Mouse (Mus musculus): ENCODE data around the gene Hs2st1. TPM values are rescaled to one million over a fixed set of nuclear protein-coding genes. Genes with fewer than 3 reads are reported as not detected.

Hs2st1 gene
- total and polyA plus RNA-seq, 3 experiments: 17.6 to 36.4 (median 29.7) TPM

DNA sequence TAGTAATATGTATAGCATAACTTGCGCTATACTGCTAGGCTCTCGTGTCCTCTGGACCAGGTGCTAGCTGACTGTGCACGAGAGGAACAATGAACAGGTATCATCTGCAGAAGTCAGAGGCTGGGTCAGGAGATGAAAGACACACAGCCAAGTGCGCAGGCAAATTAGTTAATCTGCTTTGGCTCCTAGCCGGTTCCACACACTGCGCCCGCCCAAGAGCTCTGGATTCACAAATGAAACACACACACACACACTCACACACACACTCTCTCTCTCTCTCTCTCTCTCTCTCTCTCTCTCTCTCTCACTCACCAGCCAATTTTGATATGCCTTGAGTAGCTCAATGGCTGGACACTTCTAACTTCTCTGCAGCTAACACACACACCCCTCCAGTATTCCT lies 42.1 kb downstream of the Hs2st1 start:
- Histone ChIP-seq H3K9me3 (replicated peaks; ENCODE audit: low read length) (no peaks in the 10 kb centered on the region), H3K79me2 (replicated peaks; ENCODE audit: control insufficient read depth, extremely low read depth, insufficient read depth, poor library complexity, severe bottlenecking) (peaks cover 4% of the 10 kb centered on the region; the same call in 1 of the 2 replicates), H3K9ac (ENCODE audit: insufficient read depth, low read depth) (no peak overlapping the region), H3K27me3 (replicated peaks) (no peaks in the 10 kb centered on the region), H3K36me3 (replicated peaks in 1 of 2; ENCODE audit: control insufficient read depth in 1 of 2, insufficient read depth in 1 of 2, low read length in 1 of 2) (peaks cover 0 to 9% of the 10 kb centered on the region in 2 experiments), H3K4me2 (ENCODE audit: insufficient read depth, low read depth, poor library complexity, severe bottlenecking) (no peak overlapping the region), H3K4me1 (ENCODE audit: control insufficient read depth in 1 of 2, insufficient read depth in 2 of 2) (peaks cover 2 to 31% of the 10 kb centered on the region in 2 experiments; a peak in 3 of 4 replicates), H3K4me3 (replicated peaks in 1 of 3; ENCODE audit: low read depth in 2 of 3, low read length in 2 of 3, poor library complexity in 1 of 3) (no peak overlapping the region), H3K27ac (ENCODE audit: insufficient read depth, low read depth) (no peak overlapping the region)
- no peak for TF ChIP-seq HCFC1 (IDR thresholded peaks at IDR 0.05; ENCODE audit: low read depth, low read length)
- no peak for TF ChIP-seq JUN (IDR thresholded peaks at IDR 0.05; ENCODE audit: insufficient read depth, low read depth, low read length)
- no peak for DNase-seq (ENCODE audit: extremely low read depth)
- in situ Hi-C loops (cut with MboI; ENCODE audit: low pct_ligation_motif_present, low pct_unique_long_range_greater_than_20kb, low sequenced_read_pairs) (no loop called here), dilution Hi-C loops (cut with MboI; ENCODE audit: extremely low pct_ligation_motif_present, extremely low pct_unique_long_range_greater_than_20kb, low sequenced_read_pairs) (no loop called here)

DNA sequence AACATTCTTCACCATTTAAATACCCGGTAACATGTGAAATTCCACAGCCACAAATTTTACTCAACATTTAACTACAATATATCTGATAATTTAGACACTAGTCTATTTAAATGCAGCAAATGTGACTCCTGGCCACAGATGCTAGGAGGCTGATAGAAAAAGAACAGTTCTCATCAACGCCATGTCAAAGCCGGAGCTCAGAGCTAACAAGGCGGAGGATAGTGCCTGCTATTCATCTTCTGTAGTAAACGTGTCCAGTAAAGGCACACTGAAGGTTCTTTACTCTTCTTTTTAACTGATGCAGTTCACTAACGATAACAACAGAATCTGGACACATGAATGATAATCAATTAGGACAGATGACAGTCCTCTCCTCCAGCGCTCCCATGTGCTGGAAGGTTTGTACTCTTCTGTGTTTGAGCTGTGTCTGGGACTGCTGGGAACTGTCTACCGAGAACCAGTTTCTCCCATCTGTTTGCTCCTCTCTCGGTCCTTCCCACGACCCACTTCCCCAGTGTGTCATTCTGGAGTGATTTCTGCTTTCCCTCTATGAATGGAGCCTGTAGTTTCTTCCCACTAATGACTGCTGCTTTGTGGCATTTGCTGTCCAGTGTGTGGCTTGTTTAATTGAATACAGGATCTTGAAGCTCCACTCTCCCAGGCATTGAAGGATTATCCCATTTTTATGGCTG lies 50.3 kb downstream of the Hs2st1 start:
- H3K36me3 ChIP-seq (replicated peaks in 1 of 2; ENCODE audit: control insufficient read depth in 1 of 2, insufficient read depth in 1 of 2, low read length in 1 of 2): peaks cover 0 to 30% of the 10 kb centered on the region in 2 experiments
- H3K27me3 ChIP-seq (replicated peaks): no peaks in the 10 kb centered on the region
- no peak for TF ChIP-seq POLR2A (IDR thresholded peaks at IDR 0.05; ENCODE audit: low read depth, low read length)
- no peak for TF ChIP-seq USF1 (IDR thresholded peaks at IDR 0.05; ENCODE audit: low read depth, low read length)
- TF ChIP-seq MAFK (IDR thresholded peaks at IDR 0.05; ENCODE audit: insufficient replicate concordance, low read length): no peak
- TF ChIP-seq GABPA (IDR thresholded peaks at IDR 0.05; ENCODE audit: insufficient replicate concordance, low read depth, low read length): no peak
- TF ChIP-seq EP300 (IDR thresholded peaks at IDR 0.05; ENCODE audit: low read length): no peak
- TF ChIP-seq CHD1 (IDR thresholded peaks at IDR 0.05; ENCODE audit: low read depth, low read length): no peak
- no peak for TF ChIP-seq UBTF (IDR thresholded peaks at IDR 0.05; ENCODE audit: low read depth, low read length)
- TF ChIP-seq CTCF (conservative IDR thresholded peaks at IDR 0.05 in 1 of 2, IDR thresholded peaks at IDR 0.05 in 1 of 2; ENCODE audit: low read depth in 2 of 2, low read length in 2 of 2): no peak
- TF ChIP-seq ZKSCAN1 (IDR thresholded peaks at IDR 0.05; ENCODE audit: borderline replicate concordance, low read depth, low read length): no peak
- no peak for TF ChIP-seq ZMIZ1 (IDR thresholded peaks at IDR 0.05; ENCODE audit: low read depth, low read length)
- TF ChIP-seq TBP (conservative IDR thresholded peaks at IDR 0.05; ENCODE audit: low read depth, low read length): no peak
- TF ChIP-seq HCFC1 (IDR thresholded peaks at IDR 0.05; ENCODE audit: low read depth, low read length): no peak
- no peak for TF ChIP-seq BHLHE40 (IDR thresholded peaks at IDR 0.05; ENCODE audit: low read depth, low read length)
- TF ChIP-seq JUND (conservative IDR thresholded peaks at IDR 0.05; ENCODE audit: low read depth, low read length): no peak
- no peak for TF ChIP-seq PAX5 (IDR thresholded peaks at IDR 0.05; ENCODE audit: low read length)
- no peak for TF ChIP-seq TCF12 (IDR thresholded peaks at IDR 0.05; ENCODE audit: low read depth, low read length)
- no peak for TF ChIP-seq POLR2AphosphoS2 (IDR thresholded peaks at IDR 0.05; ENCODE audit: low read depth, low read length)
- TF ChIP-seq SMC3 (IDR thresholded peaks at IDR 0.05; ENCODE audit: low read depth, low read length): no peak
- TF ChIP-seq NRF1 (IDR thresholded peaks at IDR 0.05; ENCODE audit: low read depth, low read length): no peak
- no peak overlapping the region for H3K27ac ChIP-seq (ENCODE audit: insufficient read depth, low read depth)
- H3K9ac ChIP-seq (ENCODE audit: insufficient read depth, low read depth): no peak overlapping the region
- dilution Hi-C loops (cut with MboI; ENCODE audit: extremely low pct_ligation_motif_present, extremely low pct_unique_long_range_greater_than_20kb, low sequenced_read_pairs) (no loop called here), in situ Hi-C loops (cut with MboI; ENCODE audit: low pct_ligation_motif_present, low pct_unique_long_range_greater_than_20kb, low sequenced_read_pairs) (no loop called here)
- no peaks in the 10 kb centered on the region; the same call in 1 of the 2 replicates for H3K79me2 ChIP-seq (replicated peaks; ENCODE audit: control insufficient read depth, extremely low read depth, insufficient read depth, poor library complexity, severe bottlenecking)
- H3K4me3 ChIP-seq (replicated peaks in 1 of 3; ENCODE audit: low read depth in 2 of 3, low read length in 2 of 3, poor library complexity in 1 of 3): no peak overlapping the region
- H3K9me3 ChIP-seq (replicated peaks; ENCODE audit: low read length): no peaks in the 10 kb centered on the region
- no peak overlapping the region for H3K4me2 ChIP-seq (ENCODE audit: insufficient read depth, low read depth, poor library complexity, severe bottlenecking)
- DNase-seq (ENCODE audit: extremely low read depth): no peak
- H3K4me1 ChIP-seq (ENCODE audit: control insufficient read depth in 1 of 2, insufficient read depth in 2 of 2): peaks cover 2 to 6% of the 10 kb centered on the region in 2 experiments; a peak in 1 of 4 replicates

All from CH12.LX (cell line).